Mouse (Mus musculus): ENCODE measurements around the gene Lin7c. TPM values are rescaled to one million over a fixed set of nuclear protein-coding genes. Genes with fewer than 3 reads are reported as not detected.

Lin7c gene
- polyA plus RNA-seq, 1 experiment = 0.21 TPM

DNA sequence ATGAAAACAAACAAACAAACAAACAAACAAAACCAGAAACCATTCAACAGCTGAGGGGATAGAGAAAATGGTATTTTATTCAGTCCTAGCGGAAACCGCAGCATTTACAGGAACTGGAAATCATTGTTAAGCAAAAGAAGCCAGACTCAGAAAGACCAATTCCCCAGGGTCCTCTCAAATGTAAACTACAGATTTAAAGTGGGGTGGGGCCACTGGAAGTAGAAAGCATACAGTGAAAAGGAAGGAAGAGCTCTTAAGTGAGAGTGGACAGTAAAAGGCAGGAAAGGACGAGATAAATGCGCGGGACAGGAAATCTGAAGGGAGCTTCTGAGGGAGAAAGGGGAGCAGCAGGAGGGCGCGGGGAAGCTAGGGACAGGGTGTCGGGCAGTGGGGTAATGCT lies 22.6 kb downstream of the Lin7c start:
- TF ChIP-seq GATA1 (IDR thresholded peaks at IDR 0.05; ENCODE audit: borderline replicate concordance, low read length) (no peak), FLI1 (IDR thresholded peaks at IDR 0.05; ENCODE audit: low read length) (no peak)
- Histone ChIP-seq H3K4me3 (replicated peaks) (peak overlapping the region; percentile 64), H3K27me3 (replicated peaks) (peaks cover 15% of the 10 kb centered on the region), H3K4me1 (peaks cover 24% of the 10 kb centered on the region), H3K36me3 (replicated peaks; ENCODE audit: low read length) (no peaks in the 10 kb centered on the region), H3K9me3 (no peaks in the 10 kb centered on the region)

DNA sequence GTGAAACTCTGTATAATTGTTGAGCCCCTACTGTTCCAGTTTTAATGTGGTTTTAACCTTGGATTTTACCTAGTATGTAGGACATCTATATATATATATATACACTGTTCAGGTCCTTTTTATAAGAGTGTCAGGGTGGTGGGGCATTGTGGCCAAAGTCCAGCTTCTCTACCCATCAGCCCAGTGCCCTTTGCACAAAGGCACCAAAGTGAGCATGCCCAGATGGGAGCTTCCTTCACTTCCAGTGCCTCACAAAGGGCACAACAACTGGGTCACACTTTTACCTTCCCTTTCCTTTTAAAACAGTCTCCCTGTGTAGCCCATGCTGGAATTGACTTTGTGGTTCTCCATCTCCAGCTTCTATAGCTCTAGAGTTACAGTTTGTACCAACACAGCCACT lies 23.9 kb downstream of the Lin7c start:
- Histone ChIP-seq H3K9me3 (no peaks in the 10 kb centered on the region), H3K36me3 (replicated peaks; ENCODE audit: low read length) (no peaks in the 10 kb centered on the region), H3K4me1 (peaks cover 30% of the 10 kb centered on the region), H3K27me3 (replicated peaks) (peaks cover 26% of the 10 kb centered on the region), H3K4me3 (replicated peaks) (no peak overlapping the region)
- TF ChIP-seq GATA1 (IDR thresholded peaks at IDR 0.05; ENCODE audit: borderline replicate concordance, low read length) (no peak), FLI1 (IDR thresholded peaks at IDR 0.05; ENCODE audit: low read length) (no peak)

DNA sequence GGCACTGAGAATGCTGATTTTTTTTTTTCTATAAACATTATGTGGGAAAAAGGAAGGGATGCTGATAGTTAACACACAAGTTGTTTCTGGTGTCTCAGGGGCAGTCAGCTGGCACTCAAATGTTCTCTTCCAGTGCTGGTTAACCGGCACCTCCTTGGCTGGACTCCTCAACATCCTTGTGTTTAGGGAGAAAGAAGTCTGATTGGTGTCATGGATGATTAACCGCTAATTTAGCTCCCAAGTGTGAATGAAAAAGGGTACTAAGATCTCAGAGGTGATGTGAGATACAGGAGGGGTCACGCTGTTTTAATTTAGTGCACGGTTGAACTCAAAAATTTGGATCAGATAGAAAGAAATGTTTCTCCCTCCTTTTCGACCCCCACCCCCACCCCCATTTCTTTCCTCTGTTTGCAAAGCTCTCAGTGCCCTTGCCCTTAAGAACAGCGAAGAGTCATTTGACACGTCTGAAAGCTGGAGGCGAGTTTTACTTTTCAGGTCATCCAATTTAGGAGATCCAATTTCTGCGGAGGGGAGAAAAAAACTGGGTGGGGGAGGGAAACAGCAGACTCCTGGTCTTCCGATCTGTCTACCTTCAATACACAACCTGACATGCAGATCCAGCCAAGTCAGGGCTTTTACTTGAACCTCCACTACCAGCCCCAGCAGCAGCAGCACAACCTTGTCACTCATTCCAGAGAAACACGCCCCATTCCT lies 26.3 kb downstream of the Lin7c start:
- peaks cover 30% of the 10 kb centered on the region for H3K4me1 ChIP-seq
- TF ChIP-seq FLI1 (IDR thresholded peaks at IDR 0.05; ENCODE audit: low read length) (no peak), GATA1 (IDR thresholded peaks at IDR 0.05; ENCODE audit: borderline replicate concordance, low read length) (no peak)
- H3K36me3 ChIP-seq (replicated peaks; ENCODE audit: low read length) = no peaks in the 10 kb centered on the region
- peaks cover 40% of the 10 kb centered on the region for H3K27me3 ChIP-seq (replicated peaks)
- peak overlapping the region; percentile 93 for H3K4me3 ChIP-seq (replicated peaks)
- H3K9me3 ChIP-seq = no peaks in the 10 kb centered on the region

DNA sequence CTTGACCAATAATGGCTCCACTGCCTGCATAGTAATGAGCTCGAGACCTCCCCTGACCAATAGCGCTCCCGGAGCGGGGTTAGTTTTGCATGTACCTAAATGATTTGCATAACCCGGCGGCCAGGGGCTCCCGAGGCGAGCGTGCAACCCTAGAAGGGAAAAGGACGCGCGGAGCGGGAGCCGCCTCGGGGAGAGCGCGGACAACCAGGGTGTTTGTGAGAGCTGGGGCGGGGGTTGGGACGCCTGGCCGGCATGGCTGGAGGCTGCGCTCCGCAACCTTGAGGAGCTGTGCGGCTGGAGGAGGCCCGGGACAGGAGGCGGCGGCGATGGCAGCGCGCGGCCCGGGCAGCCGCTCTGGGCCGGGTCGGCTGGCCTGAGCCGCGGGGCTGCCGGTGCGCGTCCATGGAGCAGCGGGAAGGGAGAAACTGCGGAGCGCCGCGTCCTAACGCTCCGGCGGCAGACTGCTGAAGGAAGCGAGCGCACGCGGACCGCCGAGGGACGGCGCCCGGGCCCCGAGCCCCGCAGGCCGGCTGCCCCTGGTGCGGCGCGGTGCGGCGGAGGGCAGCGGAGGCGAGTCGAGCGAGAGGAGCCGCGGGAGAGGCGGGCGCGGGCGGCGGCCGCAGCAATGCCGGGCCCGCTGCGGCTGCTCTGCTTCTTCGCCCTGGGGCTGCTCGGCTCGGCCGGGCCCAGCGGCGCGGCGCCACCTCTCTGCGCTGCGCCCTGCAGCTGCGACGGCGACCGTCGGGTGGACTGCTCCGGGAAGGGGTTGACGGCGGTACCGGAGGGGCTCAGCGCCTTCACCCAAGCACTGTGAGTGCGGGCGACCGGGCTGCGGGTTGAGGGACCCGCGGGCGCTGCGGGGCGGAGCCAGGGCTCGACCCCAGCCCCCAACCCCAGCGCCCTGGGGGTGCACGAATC lies 27.1 kb downstream of the Lin7c start, which contains the start of gene Lgr4:
Gene Lgr4, plus strand, starts transcription at position 152 of the 918 bp plus-strand sequence.
- Histone ChIP-seq H3K36me3 (replicated peaks; ENCODE audit: low read length) (no peaks in the 10 kb centered on the region), H3K4me1 (peaks cover 28% of the 10 kb centered on the region), H3K9me3 (no peaks in the 10 kb centered on the region), H3K27me3 (replicated peaks) (peaks cover 39% of the 10 kb centered on the region), H3K4me3 (replicated peaks) (peak within 1 kb of the TSS; percentile 93)
- TF ChIP-seq GATA1 (IDR thresholded peaks at IDR 0.05; ENCODE audit: borderline replicate concordance, low read length) (no peak), FLI1 (IDR thresholded peaks at IDR 0.05; ENCODE audit: low read length) (no peak)

DNA sequence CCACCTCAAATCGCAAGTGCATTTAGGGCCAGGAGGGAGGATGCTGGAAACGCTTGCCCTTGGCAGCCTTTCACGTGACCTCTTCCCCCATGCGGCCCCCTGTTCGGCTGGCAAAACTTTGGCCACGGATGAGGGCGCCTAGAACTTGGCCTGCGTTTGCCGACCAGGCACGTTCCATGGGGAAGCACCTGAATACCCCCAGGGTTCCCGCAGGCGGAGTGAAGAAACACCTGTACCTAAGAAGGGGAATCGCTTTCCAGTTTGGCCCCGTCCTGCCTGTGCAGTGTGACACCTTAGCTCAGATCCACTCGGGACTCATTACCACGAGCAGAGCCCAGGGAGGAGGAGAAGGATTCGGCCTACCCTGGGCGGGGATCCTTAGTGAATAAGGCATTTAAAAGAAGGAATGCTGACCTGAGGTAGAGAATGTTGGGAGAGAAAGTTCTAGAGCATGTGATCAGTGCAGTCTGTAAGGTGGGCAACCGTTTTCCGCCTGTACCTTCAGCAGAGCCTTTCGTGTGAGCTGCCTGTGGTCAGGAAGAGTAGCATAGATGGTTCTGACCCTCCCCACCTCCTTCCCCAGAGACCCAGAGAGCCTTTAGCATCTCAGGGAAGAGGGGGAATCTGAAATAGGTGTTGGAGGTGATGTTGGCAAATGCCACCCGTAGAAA lies 28.1 kb downstream of the Lin7c start:
- Histone ChIP-seq H3K36me3 (replicated peaks; ENCODE audit: low read length) (no peaks in the 10 kb centered on the region), H3K4me3 (replicated peaks) (peak overlapping the region; percentile 93), H3K9me3 (no peaks in the 10 kb centered on the region), H3K4me1 (peaks cover 19% of the 10 kb centered on the region), H3K27me3 (replicated peaks) (peaks cover 36% of the 10 kb centered on the region)
- no peak for TF ChIP-seq FLI1 (IDR thresholded peaks at IDR 0.05; ENCODE audit: low read length)
- no peak for TF ChIP-seq GATA1 (IDR thresholded peaks at IDR 0.05; ENCODE audit: borderline replicate concordance, low read length)

DNA sequence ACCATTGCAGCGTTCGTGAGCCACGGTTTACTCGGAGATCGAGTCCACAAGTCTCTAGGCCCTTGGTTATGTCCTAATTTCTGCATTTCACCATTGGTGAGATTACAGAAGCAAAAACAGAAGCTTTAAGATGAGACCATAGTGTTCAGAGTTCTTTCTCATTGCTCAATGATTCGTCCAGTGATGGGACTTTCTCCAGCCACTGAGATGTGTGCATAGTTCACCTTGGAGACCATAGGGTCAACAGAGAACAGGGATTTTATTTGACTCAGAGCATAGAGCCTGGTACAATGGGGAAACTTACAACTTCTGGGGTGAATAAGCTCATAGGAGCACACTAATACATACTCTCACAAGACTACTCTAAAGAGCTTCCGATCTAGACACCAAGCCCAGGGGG lies 29.8 kb downstream of the Lin7c start:
- TF ChIP-seq FLI1 (IDR thresholded peaks at IDR 0.05; ENCODE audit: low read length) = no peak
- TF ChIP-seq GATA1 (IDR thresholded peaks at IDR 0.05; ENCODE audit: borderline replicate concordance, low read length) = no peak

DNA sequence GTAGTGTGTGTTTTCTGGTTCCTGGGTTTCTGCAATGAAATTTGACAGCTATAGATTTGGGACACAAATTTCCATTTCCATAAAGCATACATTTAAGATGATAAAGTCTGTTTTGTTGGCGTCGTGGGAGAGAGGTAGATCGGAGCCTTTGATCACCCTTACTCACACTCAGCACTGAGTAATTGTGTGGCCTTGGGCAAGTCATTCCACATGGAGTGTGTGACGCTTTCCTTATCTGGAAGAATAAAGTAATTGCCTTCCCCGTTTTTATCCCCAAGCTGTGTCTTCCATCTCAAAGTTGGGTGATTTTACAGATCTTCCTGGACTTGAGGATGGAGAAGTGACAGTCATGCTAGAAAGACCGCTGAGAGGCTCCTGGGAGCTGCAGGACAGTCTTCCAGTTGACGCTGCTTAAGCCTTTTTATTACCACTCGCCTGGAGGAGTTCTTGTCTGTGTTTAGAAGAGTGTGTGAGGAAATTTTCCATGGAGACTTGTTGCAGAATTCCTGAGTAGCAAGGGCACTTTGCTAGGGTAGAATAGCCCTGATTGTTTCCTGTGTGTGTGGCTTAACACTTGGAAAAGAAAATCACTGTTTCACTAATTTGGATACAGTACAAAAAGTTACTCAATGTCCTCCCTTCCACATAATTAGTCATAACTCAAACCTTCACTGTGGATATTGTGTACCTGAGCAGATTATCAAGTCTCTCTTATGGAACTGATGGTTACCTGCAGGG lies 30.8 kb downstream of the Lin7c start:
- peaks cover 29% of the 10 kb centered on the region for H3K27me3 ChIP-seq (replicated peaks)
- H3K36me3 ChIP-seq (replicated peaks; ENCODE audit: low read length) = no peaks in the 10 kb centered on the region
- H3K4me1 ChIP-seq = peaks cover 19% of the 10 kb centered on the region
- TF ChIP-seq GATA1 (IDR thresholded peaks at IDR 0.05; ENCODE audit: borderline replicate concordance, low read length) = no peak
- H3K9me3 ChIP-seq = no peaks in the 10 kb centered on the region
- H3K4me3 ChIP-seq (replicated peaks) = no peak overlapping the region

More for the DNA sequence above, 29.8 kb downstream of the Lin7c start:
- no peaks in the 10 kb centered on the region for H3K9me3 ChIP-seq
- H3K36me3 ChIP-seq (replicated peaks; ENCODE audit: low read length) = no peaks in the 10 kb centered on the region
- peaks cover 19% of the 10 kb centered on the region for H3K4me1 ChIP-seq
- H3K4me3 ChIP-seq (replicated peaks) = no peak overlapping the region
- H3K27me3 ChIP-seq (replicated peaks) = peaks cover 29% of the 10 kb centered on the region

DNA sequence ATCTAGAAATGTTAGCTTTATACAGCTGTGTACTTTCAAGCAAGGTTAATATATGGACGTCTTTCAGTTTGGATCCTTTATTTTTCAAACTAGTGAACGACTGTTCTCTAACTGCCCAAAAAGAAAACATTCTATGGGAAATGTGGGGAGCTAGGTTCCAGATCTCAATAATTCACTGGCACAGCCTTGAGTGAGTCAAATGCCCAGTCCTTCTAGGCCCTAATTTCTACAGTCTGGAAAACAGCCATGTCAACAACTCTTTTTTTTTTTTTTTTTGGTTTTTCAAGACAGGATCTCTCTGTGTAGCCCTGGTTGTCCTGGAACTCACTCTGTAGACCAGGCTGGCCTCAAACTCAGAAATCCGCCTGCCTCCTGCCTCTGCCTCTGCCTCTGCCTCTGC lies 31.7 kb downstream of the Lin7c start:
- peaks cover 12% of the 10 kb centered on the region for H3K4me1 ChIP-seq

DNA sequence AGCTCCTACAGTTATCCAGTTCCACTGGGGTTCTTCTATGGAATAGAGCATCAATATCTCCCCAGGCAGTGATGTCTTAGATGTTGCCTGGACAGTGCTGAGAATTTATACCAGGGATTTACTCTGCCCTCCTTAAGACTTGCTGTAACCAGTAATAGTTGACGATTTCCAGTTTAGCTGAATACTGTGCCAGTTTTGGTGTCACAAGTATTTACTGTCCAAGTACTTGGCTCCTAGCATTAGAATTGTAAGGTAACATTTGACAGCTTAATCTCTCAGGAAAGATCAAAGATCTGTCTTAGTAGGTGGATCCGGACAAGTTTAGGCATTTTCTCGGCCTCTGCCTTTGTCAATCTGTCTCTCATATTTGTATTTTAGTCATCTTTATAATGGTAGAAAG lies 32.4 kb downstream of the Lin7c start:
- TF ChIP-seq FLI1 (IDR thresholded peaks at IDR 0.05; ENCODE audit: low read length) (no peak), GATA1 (IDR thresholded peaks at IDR 0.05; ENCODE audit: borderline replicate concordance, low read length) (no peak)
- H3K4me1 ChIP-seq = peaks cover 11% of the 10 kb centered on the region

More for the DNA sequence above, 31.7 kb downstream of the Lin7c start:
- peaks cover 29% of the 10 kb centered on the region for H3K27me3 ChIP-seq (replicated peaks)
- H3K36me3 ChIP-seq (replicated peaks; ENCODE audit: low read length) = no peaks in the 10 kb centered on the region
- H3K9me3 ChIP-seq = no peaks in the 10 kb centered on the region
- no peak overlapping the region for H3K4me3 ChIP-seq (replicated peaks)
- TF ChIP-seq FLI1 (IDR thresholded peaks at IDR 0.05; ENCODE audit: low read length) (no peak), GATA1 (IDR thresholded peaks at IDR 0.05; ENCODE audit: borderline replicate concordance, low read length) (no peak)

More for the DNA sequence above, 32.4 kb downstream of the Lin7c start:
- H3K4me3 ChIP-seq (replicated peaks) = no peak overlapping the region
- H3K27me3 ChIP-seq (replicated peaks) = peaks cover 29% of the 10 kb centered on the region
- no peaks in the 10 kb centered on the region for H3K9me3 ChIP-seq
- H3K36me3 ChIP-seq (replicated peaks; ENCODE audit: low read length) = no peaks in the 10 kb centered on the region
